Mouse (Mus musculus) gastrocnemius, adult 2 months (tissue): ENCODE data around the gene Sugct. TPM values are rescaled to one million over a fixed set of nuclear protein-coding genes. Genes with fewer than 3 reads are reported as not detected.

Experiments
- DNase-seq: peaks from one replicate; pipeline ENCODE4 v3.0.0; 2022
- H3K27ac ChIP-seq: fragments of 200-600 bp; 2 replicates; pipeline ENCODE4 v1.8.1; 2022; ENCODE audit warnings: mild to moderate bottlenecking
- H3K4me3 ChIP-seq: fragments of 200-600 bp; 2 replicates; pipeline ENCODE4 v1.8.1; 2022; ENCODE audit warnings: mild to moderate bottlenecking, moderate library complexity
- CTCF ChIP-seq: fragments of 200-600 bp; IDR thresholded peaks from 2 replicates; pipeline ENCODE4 v1.8.1; 2022; ENCODE audit warnings: antibody characterized with exemption, mild to moderate bottlenecking, moderate library complexity
- intact Hi-C: fragments of 180-260 bp; cut with DNase I; formaldehyde crosslinking; loops from one replicate; pipeline ENCODE4 v1.15.1; 2025
- total RNA-seq, 2 experiments: library from RNA; stranded (reverse); gene quantifications; 2 replicates each; pipeline ENCODE4 v1.2.3; 2021

Sugct gene
- total RNA-seq, 2 experiments from 2014 or later: 0.82 to 1.4 TPM

DNA sequence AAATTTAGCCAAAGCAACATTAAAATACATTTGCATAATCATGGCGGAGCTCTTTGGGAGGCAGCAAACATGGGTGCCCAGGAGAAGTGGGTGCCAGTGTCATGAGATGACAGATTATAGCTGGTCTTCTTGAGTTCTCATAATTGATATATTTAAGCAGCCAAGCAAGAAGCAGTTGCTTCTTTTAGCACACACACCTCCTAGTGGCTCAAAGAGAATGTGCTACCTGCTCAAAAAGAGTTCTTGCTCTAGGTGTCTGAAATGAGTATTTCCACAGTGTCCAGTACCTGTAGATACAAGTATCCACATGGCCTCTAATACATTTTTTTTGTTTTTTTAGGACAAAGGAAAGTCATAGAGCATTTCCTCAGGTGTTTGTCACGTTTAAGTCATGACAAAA, 655.6 kb downstream of the Sugct start:
- DNase-seq: no peak
- Histone ChIP-seq H3K27ac (no peak overlapping the region), H3K4me3 (no peak overlapping the region)
- TF ChIP-seq CTCF: no peak
- intact Hi-C loops: no loop called here

DNA sequence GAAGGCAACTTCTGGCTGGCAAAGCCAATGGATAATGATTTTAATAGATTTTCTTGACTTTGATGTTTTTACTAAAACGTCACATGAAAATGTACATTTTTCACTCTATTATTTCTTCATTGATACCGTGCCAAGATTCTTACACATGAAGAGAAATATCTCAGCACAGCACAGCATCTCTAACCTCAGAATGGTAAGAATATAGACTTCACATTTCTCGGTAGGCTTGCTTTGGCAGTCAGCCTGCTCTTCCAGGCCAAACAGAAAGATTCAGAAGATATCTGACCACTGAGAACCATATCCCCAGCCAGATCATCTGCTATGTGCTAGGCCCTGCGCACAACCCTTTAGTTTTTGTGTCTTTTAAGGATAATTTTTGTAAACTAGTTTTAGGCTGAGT, 657.0 kb downstream of the Sugct start:
- TF ChIP-seq CTCF: no peak
- Histone ChIP-seq H3K4me3 (no peak overlapping the region), H3K27ac (no peak overlapping the region)
- intact Hi-C loops: no loop called here
- no peak for DNase-seq

DNA sequence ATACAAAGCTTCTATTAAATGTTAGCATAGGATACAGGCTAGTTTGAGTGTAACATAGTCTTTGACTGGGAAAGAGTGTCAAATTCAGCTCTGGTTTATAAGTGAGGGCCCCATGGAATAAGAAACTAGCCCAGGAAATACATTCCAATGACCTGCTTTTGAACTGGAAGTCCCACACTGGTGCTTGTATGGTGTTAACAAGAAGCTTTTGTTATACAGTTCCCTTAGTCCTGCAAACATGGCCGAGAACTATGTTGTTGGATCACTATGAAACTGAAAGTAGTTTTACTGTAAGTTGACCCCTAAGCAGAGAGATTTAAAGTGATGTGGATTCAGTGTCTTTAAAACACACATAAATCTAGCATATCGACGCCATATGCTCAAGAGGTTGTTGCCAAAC, 657.5 kb downstream of the Sugct start:
- Histone ChIP-seq H3K4me3 (no peak overlapping the region), H3K27ac (no peak overlapping the region)
- no peak for DNase-seq
- intact Hi-C loops: no loop called here
- TF ChIP-seq CTCF: no peak

DNA sequence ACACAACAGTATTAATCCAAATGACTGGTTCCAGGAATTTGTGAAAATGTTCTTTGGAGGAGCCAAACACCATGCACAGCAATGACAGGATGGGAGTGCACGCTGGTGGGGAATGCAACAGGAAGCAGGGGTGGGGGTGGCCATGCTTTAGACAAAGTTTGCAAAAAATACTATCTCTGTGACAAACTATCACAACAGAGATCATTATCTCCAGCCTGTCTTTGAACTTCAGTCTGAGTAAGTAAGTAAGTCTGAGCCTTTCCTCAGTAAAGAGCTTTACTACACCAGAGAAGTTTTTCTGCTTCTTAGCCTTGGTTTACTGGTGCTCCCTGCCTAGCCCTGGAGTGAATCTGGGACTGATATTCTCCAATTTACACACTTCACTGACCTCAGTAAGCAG, 664.6 kb downstream of the Sugct start:
- intact Hi-C loops: no loop called here
- Histone ChIP-seq H3K27ac (no peak overlapping the region), H3K4me3 (no peak overlapping the region)
- no peak for DNase-seq
- no peak for TF ChIP-seq CTCF

DNA sequence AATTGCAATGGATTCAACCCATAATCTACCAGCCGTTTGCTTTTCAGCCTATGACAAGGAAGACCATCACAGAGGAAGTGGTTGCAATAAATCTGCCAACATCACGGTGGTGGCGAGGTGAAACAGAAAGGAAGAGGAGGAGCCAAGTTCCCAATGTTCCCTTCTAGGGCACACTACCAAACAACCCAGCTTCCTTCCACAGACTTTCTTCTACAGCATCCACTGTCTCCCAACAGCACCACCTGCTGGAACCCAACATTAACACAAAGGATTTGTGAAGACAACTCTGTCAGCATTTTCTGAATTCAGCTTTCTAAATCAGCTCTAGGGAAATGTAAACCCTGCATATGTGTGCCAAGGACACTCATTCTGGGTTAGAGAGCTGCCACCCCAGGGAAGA, 666.8 kb downstream of the Sugct start:
- TF ChIP-seq CTCF: peak; percentile 48
- H3K27ac ChIP-seq: no peak overlapping the region
- intact Hi-C loops: no loop called here
- H3K4me3 ChIP-seq: no peak overlapping the region
- peak; percentile 22 for DNase-seq

DNA sequence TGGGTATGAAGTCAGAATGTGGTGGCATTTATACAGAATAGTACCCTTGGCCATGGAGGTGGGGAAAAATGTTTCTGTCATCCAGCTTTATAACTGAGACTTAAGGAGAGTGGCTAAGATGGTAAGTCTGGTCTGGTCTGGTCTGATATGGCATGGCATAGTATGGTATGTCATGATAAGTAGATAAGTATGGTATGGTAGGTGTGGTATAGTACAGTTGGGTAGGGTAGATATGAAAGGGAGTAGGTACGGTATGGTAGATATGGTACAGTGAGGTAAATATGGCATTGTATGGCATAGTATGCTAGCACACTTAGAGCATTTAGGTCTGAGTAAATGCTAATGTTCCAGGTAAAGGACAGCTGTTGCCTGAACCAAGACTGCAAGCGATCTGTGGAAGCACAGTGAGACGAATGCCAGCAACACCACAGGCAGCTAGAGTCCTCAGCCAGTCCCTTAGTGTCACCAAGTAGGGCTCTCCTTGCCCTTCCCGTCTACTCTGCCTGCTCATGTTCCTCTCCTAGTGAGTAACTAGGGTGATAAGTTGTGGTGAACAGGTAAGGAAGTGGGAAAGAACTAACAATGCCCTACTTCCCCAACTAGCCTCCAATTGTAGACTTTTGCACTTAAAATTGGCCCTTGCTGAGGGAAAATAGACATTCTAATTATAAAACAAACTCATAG, 667.4 kb downstream of the Sugct start:
- no peak overlapping the region for H3K27ac ChIP-seq
- no peak for TF ChIP-seq CTCF
- intact Hi-C loops: no loop called here
- no peak overlapping the region for H3K4me3 ChIP-seq
- DNase-seq: no peak

DNA sequence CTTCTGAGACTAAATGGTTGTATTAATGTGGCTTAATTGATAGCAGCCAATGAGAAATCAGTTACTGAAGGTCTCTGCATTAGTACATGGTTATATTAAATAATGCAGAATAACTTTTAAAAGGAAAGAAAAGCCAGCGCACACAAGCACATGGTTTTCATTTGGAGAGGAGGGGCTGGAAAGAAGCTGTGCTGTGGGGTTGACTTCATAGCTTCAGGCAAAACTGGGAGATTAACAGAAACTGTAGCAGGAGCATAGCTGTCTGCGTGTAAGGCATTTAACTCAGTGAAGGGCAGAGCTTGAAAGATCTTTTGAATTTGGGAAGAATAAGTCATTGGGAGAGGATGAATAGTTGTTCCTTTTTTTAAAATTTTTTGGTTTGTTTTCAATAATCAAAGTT, 668.4 kb downstream of the Sugct start:
- no peak for TF ChIP-seq CTCF
- DNase-seq: no peak
- no peak overlapping the region for H3K27ac ChIP-seq
- intact Hi-C loops: no loop called here
- H3K4me3 ChIP-seq: no peak overlapping the region

DNA sequence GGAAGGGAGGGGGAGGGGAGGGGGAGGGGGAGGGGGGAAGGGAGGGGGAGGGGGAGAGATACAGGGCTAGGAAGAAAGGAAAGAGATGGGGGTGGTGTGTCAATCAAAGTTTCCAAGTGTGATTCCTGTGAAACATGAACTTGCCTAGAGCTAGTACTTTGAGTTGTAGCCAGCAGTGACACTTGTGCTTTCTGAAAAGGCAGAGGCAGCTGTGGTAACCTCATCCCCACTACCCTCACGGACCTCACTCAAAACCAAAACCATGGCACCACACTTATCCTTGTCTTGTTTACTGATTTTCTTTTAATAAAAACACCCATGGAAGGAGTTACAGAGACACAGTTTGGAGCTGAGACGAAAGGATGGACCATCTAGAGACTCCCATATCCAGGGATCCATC, 698.9 kb downstream of the Sugct start:
- TF ChIP-seq CTCF: no peak
- Histone ChIP-seq H3K4me3 (no peak overlapping the region), H3K27ac (no peak overlapping the region)
- no peak for DNase-seq
- intact Hi-C loops: no loop called here

DNA sequence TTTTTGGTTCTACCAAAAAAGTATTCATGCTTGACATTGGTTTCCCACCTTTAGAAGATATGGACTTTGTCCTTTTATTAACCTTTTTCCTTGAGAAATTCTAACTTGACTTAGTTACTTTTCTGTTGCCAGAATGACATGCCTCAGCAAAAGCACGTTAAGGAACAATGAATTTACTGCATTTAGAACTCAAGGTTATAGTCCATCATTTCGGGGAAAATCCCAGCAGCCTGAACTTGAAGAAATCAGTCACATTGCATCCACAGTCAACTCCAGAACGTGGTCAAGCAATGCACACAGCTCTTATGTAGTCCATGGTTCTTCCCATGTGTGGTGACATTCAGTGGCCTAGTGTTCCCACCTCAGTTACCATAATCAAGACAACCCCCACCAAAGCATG, 700.0 kb downstream of the Sugct start:
- no peak for TF ChIP-seq CTCF
- Histone ChIP-seq H3K27ac (no peak overlapping the region), H3K4me3 (no peak overlapping the region)
- DNase-seq: no peak
- intact Hi-C loops: no loop called here

DNA sequence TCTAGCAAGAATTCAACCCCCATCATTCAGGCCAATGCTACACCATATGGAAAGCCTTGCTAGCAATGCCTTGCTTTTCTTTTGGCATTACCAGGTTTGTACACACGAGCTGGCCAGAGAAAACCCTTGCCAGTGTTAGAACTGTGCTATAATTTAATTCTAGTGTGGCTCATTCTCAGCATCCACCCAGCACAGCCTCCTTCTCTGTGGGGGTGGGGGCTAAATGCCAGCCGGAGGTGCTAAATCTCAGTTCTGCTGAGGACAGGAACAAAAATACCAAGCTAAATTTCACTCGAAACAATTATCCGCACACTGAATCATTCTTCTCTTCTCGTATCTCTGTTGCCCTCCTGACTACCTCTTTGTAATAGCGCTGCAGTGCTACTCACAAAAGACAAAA, 717.6 kb downstream of the Sugct start:
- no peak for DNase-seq
- no peak for TF ChIP-seq CTCF
- Histone ChIP-seq H3K4me3 (no peak overlapping the region), H3K27ac (no peak overlapping the region)
- intact Hi-C loops: no loop called here

DNA sequence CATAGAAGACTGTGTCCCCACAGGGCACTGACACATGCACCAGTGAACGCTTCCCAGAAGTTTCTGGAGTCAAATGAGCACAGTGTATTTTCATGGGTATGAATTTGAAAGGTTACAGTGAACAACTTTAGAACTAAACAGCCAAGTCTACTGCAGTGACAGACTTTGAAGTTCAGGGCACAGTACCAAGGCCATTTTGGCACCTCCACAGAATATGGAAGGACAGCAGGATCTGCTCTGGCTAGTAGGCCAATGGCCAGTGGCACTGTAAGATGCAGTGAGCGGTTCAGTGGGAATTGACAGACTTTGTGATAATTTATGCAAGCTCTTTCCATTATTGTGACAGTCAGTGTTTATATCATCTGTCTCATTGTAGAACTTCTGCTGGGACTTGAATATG, 724.1 kb downstream of the Sugct start:
- H3K27ac ChIP-seq: no peak overlapping the region
- H3K4me3 ChIP-seq: no peak overlapping the region
- peak; percentile 9 for DNase-seq
- TF ChIP-seq CTCF: no peak
- intact Hi-C loops: no loop called here

DNA sequence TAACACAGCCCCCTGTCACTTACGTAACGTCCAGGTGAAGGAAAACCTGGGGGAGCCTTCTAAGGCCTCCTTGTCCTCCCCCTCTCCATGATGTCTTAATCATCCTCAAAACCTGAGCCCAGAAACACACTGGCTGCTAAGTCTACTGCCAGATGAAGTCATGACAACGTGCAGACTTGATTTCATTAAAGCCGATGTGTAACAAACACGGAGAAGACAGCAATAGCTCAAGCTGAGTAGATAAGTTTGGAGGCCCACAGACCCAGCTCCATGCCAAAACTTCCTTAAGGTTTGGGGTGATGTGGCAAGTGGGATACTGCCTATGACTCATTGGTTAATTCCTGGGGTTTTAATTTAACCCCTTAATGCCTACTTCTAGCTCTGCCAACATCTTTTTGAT, 726.4 kb downstream of the Sugct start:
- intact Hi-C loops: no loop called here
- DNase-seq: no peak
- Histone ChIP-seq H3K27ac (no peak overlapping the region), H3K4me3 (no peak overlapping the region)
- no peak for TF ChIP-seq CTCF

DNA sequence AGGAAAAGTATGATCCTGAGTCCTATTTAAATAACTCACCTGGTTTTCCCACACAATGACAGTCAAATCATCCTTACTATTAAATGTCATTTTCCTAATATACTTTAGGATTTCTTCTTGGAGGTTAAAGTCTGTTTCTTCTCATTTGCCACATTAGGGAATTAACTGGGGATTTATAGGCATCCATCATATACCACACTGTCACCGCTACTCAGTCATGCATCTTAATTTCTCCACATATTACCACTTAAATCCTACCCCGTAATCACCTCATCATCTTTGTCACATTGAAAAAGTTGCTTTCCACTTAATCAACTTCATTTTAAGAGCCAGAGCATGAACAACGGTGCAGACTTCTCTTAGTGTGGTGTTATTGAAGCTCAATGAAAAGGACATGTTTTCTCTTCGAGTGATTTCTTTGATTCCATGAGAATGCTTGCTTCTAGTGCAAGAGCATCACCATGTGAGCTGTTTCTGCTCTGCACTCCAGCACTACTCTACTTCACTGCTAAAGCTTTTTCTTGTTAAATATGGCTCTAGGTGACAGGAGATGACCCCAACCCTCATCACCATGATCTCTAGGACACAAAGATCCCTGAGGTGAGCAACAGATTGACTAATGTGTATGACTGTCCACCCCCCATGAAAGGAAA, 730.4 kb downstream of the Sugct start:
- no peak overlapping the region for H3K4me3 ChIP-seq
- TF ChIP-seq CTCF: peak; percentile 21; the same call in 1 of the 2 replicates
- no peak for DNase-seq
- intact Hi-C loops: no loop called here
- no peak overlapping the region for H3K27ac ChIP-seq

DNA sequence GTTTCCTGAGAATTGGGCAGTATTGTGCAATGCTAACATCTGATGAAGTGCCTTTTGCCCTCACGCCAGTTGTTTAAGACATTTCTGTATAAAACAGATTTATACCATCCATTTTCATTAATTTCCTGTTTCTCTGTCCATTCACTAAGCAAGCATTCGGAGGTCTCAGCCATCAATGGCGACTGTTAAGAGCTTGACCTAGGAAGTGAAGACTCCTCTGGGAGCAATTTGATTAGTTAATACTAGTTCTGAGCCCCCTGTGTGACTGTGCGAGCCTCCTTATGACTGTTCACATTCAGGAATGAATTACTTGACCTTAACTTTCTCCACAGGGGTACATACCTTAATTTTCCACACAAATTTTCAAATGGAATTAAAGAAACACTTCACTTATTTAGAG, 743.3 kb downstream of the Sugct start:
- intact Hi-C loops: no loop called here
- no peak for TF ChIP-seq CTCF
- DNase-seq: no peak
- H3K4me3 ChIP-seq: no peak overlapping the region
- H3K27ac ChIP-seq: no peak overlapping the region

DNA sequence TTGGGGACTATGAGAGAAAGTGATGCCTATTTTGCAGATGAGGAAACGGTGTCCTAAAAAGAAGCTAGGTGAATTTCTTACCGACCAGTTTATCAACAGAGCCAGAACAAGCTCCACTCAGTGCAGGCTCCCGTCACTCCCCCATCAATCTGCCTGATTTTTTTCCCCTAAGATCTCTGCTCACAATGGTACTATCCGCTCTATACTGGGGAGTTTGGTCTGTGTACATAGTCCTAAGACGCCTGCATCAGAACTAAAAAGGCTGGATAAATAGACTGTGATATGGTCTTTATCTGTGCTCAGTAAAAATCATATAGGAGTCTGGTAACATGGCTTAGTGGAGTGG, 755.9 kb downstream of the Sugct start:
- intact Hi-C loops: no loop called here
- Histone ChIP-seq H3K4me3 (no peak overlapping the region), H3K27ac (no peak overlapping the region)
- no peak for DNase-seq
- TF ChIP-seq CTCF: no peak
